Mouse (Mus musculus): ENCODE data around the gene Cntrob. TPM values are rescaled to one million over a fixed set of nuclear protein-coding genes. Genes with fewer than 3 reads are reported as not detected.
A peak's percentile ranks its signal among the peaks of the same experiment; 100 is the strongest.

The Cntrob gene
- total RNA-seq, 1 experiment from 2014 or later = 27.7 TPM

- ATAC-seq (ENCODE audit: extremely low read depth, insufficient number of reproducible peaks, low FRiP score, poor library complexity, severe bottlenecking) = no peak
Observed at GRCm38 (mm10) chr11:69316361-69316760, 7.2 kb downstream of the Cntrob start.

- no peak for ATAC-seq (ENCODE audit: extremely low read depth, insufficient number of reproducible peaks, low FRiP score, poor library complexity, severe bottlenecking)
Observed at GRCm38 (mm10) chr11:69311266-69311665, 12.3 kb downstream of the Cntrob start.

DNA sequence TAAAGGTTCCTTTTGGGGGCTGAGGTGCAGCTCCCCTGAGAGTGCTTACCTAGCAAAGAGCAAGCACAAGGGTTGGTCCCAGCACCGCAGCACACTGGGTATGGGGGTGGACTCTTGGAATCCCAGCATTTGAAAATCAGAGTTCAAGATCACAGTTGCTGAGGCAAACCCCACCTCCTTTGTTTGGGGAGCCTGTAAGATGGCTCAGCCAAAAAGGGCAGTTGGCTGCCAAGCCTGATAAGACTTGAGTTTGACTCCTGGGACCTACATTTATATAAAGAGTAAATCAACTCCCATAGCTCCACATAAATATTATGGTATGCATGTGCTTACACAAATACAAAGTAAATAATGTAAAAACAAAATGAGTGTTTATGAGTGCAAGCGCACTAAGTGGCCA lies 17.5 kb downstream of the Cntrob start:
- ATAC-seq (ENCODE audit: extremely low read depth, insufficient number of reproducible peaks, low FRiP score, poor library complexity, severe bottlenecking) = no peak

DNA sequence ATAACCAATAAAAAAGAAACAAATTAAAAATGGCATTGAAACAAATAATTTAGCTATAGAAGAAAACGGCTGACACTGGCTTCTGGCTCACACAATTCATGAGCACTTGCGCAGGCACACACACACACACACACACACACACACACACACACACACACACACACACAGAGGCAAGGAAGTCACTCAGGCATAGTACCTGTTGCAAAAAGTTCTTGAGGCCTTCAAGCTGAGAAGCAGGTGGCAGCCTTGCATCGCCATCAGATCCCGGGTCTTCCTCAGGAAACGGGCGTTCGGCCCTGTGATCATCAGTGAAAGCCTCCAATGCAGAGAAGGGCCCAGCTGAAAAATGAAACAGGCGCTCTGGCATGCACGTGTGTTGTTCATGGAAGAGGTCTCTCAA lies 18.3 kb downstream of the Cntrob start:
- peak; percentile 70; the same call in 1 of the 2 replicates for ATAC-seq (ENCODE audit: extremely low read depth, insufficient number of reproducible peaks, low FRiP score, poor library complexity, severe bottlenecking)

DNA sequence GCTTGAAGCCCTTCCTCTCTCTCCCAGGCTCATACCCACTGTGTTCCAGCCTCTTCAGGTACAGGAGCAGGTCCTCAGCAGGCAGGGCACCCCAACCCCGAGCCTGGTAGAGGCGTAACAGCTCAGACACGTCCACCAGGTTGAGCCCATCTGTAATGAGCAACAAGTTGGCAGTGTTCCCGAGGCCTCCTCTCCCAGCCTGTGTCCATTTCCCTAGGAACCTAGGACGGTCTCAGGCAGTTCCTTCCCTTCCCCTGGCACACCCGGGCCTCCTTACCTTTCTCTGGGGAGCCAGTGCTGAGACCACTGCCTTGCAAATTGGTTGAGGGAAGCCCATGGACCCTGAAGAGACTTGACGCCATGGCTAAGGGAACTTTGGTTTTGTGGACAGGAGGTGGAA lies 20.8 kb downstream of the Cntrob start:
- no peak for ATAC-seq (ENCODE audit: extremely low read depth, insufficient number of reproducible peaks, low FRiP score, poor library complexity, severe bottlenecking)

- no peak for ATAC-seq (ENCODE audit: extremely low read depth, insufficient number of reproducible peaks, low FRiP score, poor library complexity, severe bottlenecking)
Observed at GRCm38 (mm10) chr11:69298231-69298630, 25.3 kb downstream of the Cntrob start.

- ATAC-seq (ENCODE audit: extremely low read depth, insufficient number of reproducible peaks, low FRiP score, poor library complexity, severe bottlenecking) = no peak
Observed at GRCm38 (mm10) chr11:69297799-69298198, 25.8 kb downstream of the Cntrob start.

GRCm38 (mm10) chr11:69295286-69295685 lies 28.3 kb downstream of the Cntrob start:
- ATAC-seq (ENCODE audit: extremely low read depth, insufficient number of reproducible peaks, low FRiP score, poor library complexity, severe bottlenecking) = no peak

- no peak for ATAC-seq (ENCODE audit: extremely low read depth, insufficient number of reproducible peaks, low FRiP score, poor library complexity, severe bottlenecking)
Observed at GRCm38 (mm10) chr11:69291111-69291510, 32.5 kb downstream of the Cntrob start.

DNA sequence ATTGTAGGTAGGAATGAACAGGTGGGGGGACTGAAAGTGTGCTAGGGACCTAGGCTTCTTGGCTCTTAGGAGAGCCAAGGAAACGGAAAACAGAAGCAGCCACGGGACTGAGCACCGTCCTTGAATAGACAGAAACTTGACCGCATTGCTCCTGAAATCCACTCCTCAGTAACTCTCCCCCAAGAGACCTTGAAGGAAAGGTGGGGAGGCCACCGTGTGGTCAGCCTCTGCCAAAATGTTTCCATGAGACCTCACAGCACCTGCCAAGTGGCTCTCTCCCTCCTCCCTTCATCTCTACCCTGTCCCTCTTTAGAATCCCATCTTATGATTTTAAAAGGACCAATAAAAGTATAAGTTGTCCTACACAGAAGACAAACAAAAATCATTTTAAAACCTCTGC lies 46.3 kb downstream of the Cntrob start:
- no peak for ATAC-seq (ENCODE audit: extremely low read depth, insufficient number of reproducible peaks, low FRiP score, poor library complexity, severe bottlenecking)

GRCm38 (mm10) chr11:69276081-69276480 lies 47.5 kb downstream of the Cntrob start:
- no peak for ATAC-seq (ENCODE audit: extremely low read depth, insufficient number of reproducible peaks, low FRiP score, poor library complexity, severe bottlenecking)

DNA sequence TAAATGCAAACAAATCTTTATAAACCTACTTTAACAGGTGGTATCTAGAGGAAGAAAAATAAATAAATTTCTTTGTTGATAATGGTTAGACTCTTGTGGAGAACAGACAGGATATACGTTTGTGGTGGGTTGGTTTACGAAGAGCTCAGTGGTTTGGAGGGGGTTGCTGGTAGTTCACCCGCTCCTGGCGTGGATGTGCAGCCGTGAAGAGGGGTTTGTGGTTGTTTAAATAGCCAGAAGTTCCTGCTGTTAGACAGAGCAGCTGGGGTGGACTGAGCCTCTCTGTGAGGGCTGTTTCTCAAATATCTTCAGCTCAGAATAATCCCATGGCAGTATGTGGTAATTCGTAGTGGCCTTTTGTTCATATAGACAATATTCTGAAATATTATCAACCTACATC lies 47.9 kb downstream of the Cntrob start:
- ATAC-seq (ENCODE audit: extremely low read depth, insufficient number of reproducible peaks, low FRiP score, poor library complexity, severe bottlenecking) = no peak

DNA sequence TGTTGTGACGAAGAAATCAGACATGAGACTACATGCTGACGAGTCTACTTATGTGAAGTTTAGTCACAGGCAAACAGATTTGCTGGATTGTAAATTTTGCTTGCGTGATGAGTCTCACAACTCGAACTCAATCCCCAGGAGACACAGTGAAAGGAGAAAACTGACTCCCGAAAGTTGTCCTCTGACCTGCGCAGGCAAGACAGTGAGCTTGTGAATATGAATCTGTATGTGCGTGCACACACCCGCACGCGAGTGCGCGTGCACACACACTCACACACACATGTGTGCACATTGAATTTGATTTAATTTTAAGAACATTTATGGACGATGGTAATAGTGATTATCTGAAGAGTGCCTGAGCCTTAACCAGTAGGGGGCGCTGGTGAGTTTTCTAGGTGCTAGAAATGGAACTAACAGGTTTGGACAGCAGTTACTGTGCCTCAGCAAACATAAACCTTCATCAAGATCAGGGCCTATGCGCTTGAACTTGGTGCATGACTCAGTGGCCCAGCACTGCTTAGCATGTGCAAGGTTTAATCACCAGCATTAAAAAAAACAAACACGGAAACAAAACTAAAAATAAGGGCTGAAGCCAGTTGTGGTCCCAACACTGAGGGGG lies 51.3 kb downstream of the Cntrob start:
- ATAC-seq (ENCODE audit: extremely low read depth, insufficient number of reproducible peaks, low FRiP score, poor library complexity, severe bottlenecking) = peak; percentile 43; the same call in 1 of the 2 replicates

DNA sequence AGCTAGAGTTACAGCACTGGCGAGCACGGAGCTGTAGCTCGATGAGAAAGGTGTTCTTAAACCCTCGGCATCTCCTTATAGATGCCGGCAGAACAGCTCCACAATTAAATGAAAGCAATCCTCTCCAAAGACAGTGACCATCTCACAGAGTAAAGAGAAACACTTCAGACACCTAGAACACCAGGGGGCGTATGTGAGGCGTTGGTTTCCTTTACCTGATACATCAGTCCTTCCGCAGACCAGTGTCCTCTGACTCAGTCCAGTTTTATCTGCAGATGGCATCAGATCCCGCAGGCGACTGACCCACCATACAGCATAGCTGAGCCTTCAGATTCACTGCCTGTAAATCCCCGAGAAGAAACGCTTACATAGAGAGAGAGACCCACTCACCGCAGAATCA lies 54.0 kb downstream of the Cntrob start:
- ATAC-seq (ENCODE audit: extremely low read depth, insufficient number of reproducible peaks, low FRiP score, poor library complexity, severe bottlenecking) = peak; percentile 60; the same call in 1 of the 2 replicates

- no peak for ATAC-seq (ENCODE audit: extremely low read depth, insufficient number of reproducible peaks, low FRiP score, poor library complexity, severe bottlenecking)
Observed at GRCm38 (mm10) chr11:69268100-69268499, 55.5 kb downstream of the Cntrob start.

DNA sequence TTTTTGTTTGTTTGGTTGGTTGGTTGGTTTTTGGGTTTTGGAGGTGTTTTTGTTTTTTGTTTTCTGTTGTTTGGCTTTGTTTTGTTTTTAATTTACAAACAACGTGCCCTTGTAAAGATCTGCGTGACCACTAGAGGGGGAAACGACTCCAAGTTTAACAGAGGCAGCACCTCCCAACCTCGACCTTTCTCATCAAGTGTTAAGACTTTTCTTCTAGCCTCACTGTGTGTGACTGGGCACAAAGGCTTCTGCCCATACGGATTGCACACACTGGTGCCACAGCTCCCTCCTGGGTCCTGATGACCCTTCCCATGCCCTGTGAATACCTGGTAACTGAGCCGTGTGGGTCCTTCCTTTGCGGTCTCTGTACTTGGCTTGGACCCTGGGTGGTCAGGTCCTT lies 56.2 kb downstream of the Cntrob start:
- no peak for ATAC-seq (ENCODE audit: extremely low read depth, insufficient number of reproducible peaks, low FRiP score, poor library complexity, severe bottlenecking)

DNA sequence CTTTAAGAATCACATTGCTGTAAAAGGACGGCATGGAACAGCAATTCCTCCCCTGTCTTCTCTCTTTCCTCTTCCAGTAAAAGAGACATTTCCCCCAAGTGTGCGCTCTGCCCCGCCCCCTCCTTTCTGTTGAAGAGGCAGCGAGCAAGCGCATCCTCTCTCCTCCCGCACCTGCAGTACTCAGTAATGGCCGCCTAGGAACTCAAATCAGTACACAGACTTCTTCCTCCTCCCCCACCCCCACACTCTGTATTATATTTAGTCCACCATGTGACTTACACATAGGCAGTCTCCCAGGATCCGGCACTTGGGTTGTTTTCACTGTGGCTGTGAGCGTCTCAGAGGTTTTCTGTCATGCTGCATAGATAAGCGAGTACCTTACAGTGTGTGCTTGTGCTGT lies 57.3 kb downstream of the Cntrob start:
- peak; percentile 40; the same call in 1 of the 2 replicates for ATAC-seq (ENCODE audit: extremely low read depth, insufficient number of reproducible peaks, low FRiP score, poor library complexity, severe bottlenecking)

DNA sequence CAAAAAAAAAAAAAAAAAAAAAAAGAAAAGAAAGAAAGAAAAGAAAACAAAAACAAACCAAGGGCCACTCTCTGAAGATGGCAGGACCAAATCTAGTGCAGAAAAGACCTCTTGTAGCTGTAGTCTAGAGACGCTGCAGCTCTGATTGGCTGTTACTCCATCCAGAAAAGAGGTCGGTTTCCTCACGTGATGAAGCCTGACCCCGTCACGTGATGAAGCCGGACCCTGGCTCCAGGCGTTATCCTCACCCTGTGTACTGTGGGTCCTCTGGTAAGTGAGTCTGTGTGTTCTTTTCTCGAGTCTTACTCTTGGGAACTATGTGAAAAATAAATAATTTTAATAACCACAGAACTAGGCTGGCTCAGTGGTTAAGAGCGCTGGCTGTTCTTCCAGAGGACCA lies 58.2 kb downstream of the Cntrob start:
- ATAC-seq (ENCODE audit: extremely low read depth, insufficient number of reproducible peaks, low FRiP score, poor library complexity, severe bottlenecking) = no peak

- ATAC-seq (ENCODE audit: extremely low read depth, insufficient number of reproducible peaks, low FRiP score, poor library complexity, severe bottlenecking) = no peak
Observed at GRCm38 (mm10) chr11:69264276-69264675, 59.3 kb downstream of the Cntrob start.

DNA sequence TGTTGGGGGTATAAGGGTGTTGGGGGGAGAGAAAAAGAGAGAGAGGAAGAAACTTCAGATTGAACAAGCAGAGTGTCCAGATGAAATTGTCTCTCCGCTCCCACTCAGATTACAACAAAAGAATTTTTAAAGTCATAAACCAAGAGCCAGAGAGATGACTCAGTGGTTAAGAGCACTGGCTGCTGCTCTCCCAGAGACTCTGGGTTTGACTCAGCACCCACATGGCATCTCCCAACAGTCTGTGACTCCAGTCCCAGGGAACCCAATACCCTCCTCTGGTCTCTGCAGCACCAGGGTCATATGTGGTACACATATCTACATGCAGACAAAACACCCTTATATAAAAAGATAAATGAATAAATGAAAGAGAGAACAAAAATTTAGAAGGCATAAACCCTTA lies 63.5 kb downstream of the Cntrob start:
- no peak for ATAC-seq (ENCODE audit: extremely low read depth, insufficient number of reproducible peaks, low FRiP score, poor library complexity, severe bottlenecking)

DNA sequence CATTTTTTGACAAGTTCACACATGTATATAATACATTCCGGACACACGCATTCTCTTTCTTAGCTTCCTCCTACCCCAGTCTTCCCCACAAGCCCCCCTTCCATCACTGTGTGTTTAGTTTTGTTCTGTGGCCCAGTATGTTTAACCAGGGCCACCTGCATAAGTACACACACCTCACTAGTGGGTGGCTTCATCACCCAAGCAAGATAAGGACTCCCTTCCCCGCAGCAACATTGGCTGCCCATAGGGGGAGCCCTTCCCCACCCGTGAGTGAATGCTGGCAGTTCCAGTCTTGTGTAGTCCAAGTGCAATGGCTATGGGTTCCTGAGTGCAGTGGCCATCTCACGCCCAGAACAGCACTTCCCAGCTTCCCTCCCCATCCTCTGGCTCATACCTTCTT lies 65.3 kb downstream of the Cntrob start:
- ATAC-seq (ENCODE audit: extremely low read depth, insufficient number of reproducible peaks, low FRiP score, poor library complexity, severe bottlenecking) = peak; percentile 73
